Mouse (Mus musculus) heart, postnatal 25 days (tissue): ENCODE results near the gene Gm3376. TPM values are rescaled to one million over a fixed set of nuclear protein-coding genes. Genes with fewer than 3 reads are reported as not detected.
"Not testable (repeated sequence)": the region's sequence is repeated elsewhere in the genome, so short reads cannot be mapped to it uniquely, and the experiment has no call there.

Source experiments
- DNase-seq: peaks from one replicate; pipeline ENCODE4 v3.0.0; 2022; ENCODE audit warnings: low spot score
- intact Hi-C: fragments of 180-260 bp; cut with DNase I; formaldehyde crosslinking; loops from one replicate; pipeline ENCODE4 v1.15.1; 2025
- total RNA-seq, 2 experiments: library from RNA; stranded (reverse); gene quantifications; 2 replicates each; pipeline ENCODE4 v1.2.3; 2021

The Gm3376 gene
- not detected for total RNA-seq

GRCm38 (mm10) chrY:3771373-3771772 is at the start of gene Gm3376:
Gm3376 (plus strand) TSS chrY:3771673.
- DNase-seq, intact Hi-C loops: not testable (repeated sequence)
